Mouse (Mus musculus) brain, embryonic 14.5 days (tissue): Measurements from ENCODE around the gene Wnk2.

Source experiments
- CTCF ChIP-seq: fragments of 200-500 bp; IDR thresholded peaks from 2 replicates; pipeline ENCODE4 v1.5.1; 2012; ENCODE audit warnings: inconsistent platforms, mild to moderate bottlenecking, moderate library complexity, borderline replicate concordance; ENCODE audit not compliant: insufficient read depth, insufficient read length; ENCODE audit errors: extremely low read depth
- POLR2A ChIP-seq: fragments of 200-500 bp; IDR thresholded peaks from 2 replicates; pipeline ENCODE4 v1.6.1; 2012; ENCODE audit warnings: mild to moderate bottlenecking, inconsistent platforms, borderline replicate concordance; ENCODE audit not compliant: poor library complexity, insufficient read depth, insufficient read length, severe bottlenecking; ENCODE audit errors: extremely low read depth

- TF ChIP-seq CTCF (no peak), POLR2A (no peak)
Measured at GRCm38 (mm10) chr13:49158040-49158713, 10.4 kb upstream of the Wnk2 start.
